Comparison of ENCODE assay signal across 8 mouse cellular contexts in the genomic region with DNA sequence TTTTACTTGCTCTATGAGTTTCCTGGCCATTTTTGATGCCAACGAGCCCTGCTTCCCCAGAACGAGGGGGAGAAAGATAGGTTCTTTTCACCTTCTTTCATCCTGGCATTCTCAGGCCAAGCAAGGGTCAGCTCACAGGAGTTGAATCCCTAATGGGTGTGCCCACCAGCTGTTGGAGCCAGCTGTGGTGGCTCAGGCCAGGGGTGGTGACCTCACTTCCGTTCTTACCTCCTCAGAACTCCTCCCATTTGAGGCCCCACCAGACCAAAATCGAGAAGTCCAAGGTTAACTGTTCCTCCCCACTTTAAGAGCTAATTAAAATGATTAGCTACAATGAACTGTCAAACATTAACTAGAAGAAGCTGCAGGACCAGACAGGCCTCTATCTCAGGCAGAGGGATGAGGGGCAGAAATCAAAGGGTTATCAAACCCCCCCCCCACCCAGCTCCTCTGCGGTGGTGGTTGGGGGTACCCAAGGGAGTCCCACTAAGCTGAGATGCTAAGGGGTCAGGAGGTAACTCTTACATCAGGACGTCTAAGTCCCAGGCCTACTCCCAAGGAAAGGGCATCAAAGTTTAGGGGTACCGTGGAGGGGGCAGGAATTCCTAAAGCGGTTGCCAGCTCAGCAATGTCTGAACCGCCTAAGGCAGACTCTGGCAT. TPM values are rescaled to one million over a fixed set of nuclear protein-coding genes. Genes with fewer than 3 reads are reported as not detected.
A peak's percentile ranks its signal among the peaks of the same experiment; 100 is the strongest.
DNase-seq lines count a peak whose midpoint lies in the region; ATAC-seq and TF ChIP-seq lines count a peak whose summit lies in the region.

No protein-coding gene starts in this region.

- peak overlapping the region; percentile 52 for H3K4me3 ChIP-seq in kidney, postnatal 0 days (replicated peaks; ENCODE audit: low read depth, low read length)
- H3K4me3 ChIP-seq in midbrain, embryonic 11.5 days (ENCODE audit: low read depth, low read length), result no peak overlapping the region

- WGBS in kidney, postnatal 0 days, result 35% methylated on average over 9 of the region's 9 CpGs
- 36% methylated on average over 9 of the region's 9 CpGs for WGBS in midbrain, embryonic 11.5 days

- H3K9ac ChIP-seq in kidney, postnatal 0 days (ENCODE audit: low read depth, low read length), result peak overlapping the region; percentile 65; the same call in 1 of the 2 replicates
- H3K9ac ChIP-seq in midbrain, embryonic 11.5 days (ENCODE audit: low read length), result no peak overlapping the region

- H3K36me3 ChIP-seq in kidney, postnatal 0 days (ENCODE audit: insufficient read depth, low read length), result no peaks in the 10 kb centered on the region
- no peaks in the 10 kb centered on the region for H3K36me3 ChIP-seq in midbrain, embryonic 11.5 days (ENCODE audit: control insufficient read depth, insufficient read depth, low read length)

- no peak overlapping the region for H3K27ac ChIP-seq in kidney, postnatal 0 days
- H3K27ac ChIP-seq in midbrain, embryonic 11.5 days (ENCODE audit: low read depth, low read length), result no peak overlapping the region

- no peaks in the 10 kb centered on the region for H3K9me3 ChIP-seq in kidney, postnatal 0 days (replicated peaks; ENCODE audit: low read length)
- H3K9me3 ChIP-seq in midbrain, embryonic 11.5 days (ENCODE audit: control insufficient read depth, low read length), result no peaks in the 10 kb centered on the region

- peak overlapping the region; percentile 57 for H3K4me2 ChIP-seq in kidney, postnatal 0 days (ENCODE audit: low read length)
- H3K4me2 ChIP-seq in midbrain, embryonic 11.5 days, result no peak overlapping the region

- peak; percentile 44 to 45 for DNase-seq in spleen, postnatal 36 days (ENCODE audit: low spot score in 2 of 2)
- DNase-seq in spleen, postnatal 14 days (ENCODE audit: low spot score in 2 of 2), result no peak
- DNase-seq in kidney, postnatal 0 days (ENCODE audit: low spot score), result no peak
- DNase-seq in midbrain, embryonic 11.5 days (ENCODE audit: low spot score, missing footprints), result peak; percentile 88
- no peak for DNase-seq in left cerebral cortex, adult 9 months (ENCODE audit: low spot score in 2 of 2)
- no peak for DNase-seq in adrenal gland, adult 18-20 months (ENCODE audit: low spot score in 2 of 2)
- no peak for DNase-seq in adrenal gland, adult 8-10 months

- no peaks in the 10 kb centered on the region for H3K4me1 ChIP-seq in kidney, postnatal 0 days (replicated peaks; ENCODE audit: insufficient read depth, low read length)
- H3K4me1 ChIP-seq in midbrain, embryonic 11.5 days (ENCODE audit: control insufficient read depth, insufficient read depth, low read length), result peaks cover 3% of the 10 kb centered on the region; the same call in 1 of the 2 replicates

- TF ChIP-seq CTCF in kidney, postnatal 0 days (IDR thresholded peaks at IDR 0.05; ENCODE audit: low read depth), result no peak

- peak; percentile 53 for ATAC-seq in granulocyte monocyte progenitor cell, adult 5-6 weeks (replicated peaks; ENCODE audit: poor library complexity, severe bottlenecking)
- peak; percentile 15; the same call in 1 of the 2 replicates for ATAC-seq in kidney, postnatal 0 days (replicated peaks; ENCODE audit: low FRiP score, low read depth)
- no peak for ATAC-seq in midbrain, embryonic 11.5 days (ENCODE audit: low FRiP score)

- H3K27me3 ChIP-seq in kidney, postnatal 0 days (ENCODE audit: insufficient read depth, low read length), result no peaks in the 10 kb centered on the region
- peaks cover 35% of the 10 kb centered on the region for H3K27me3 ChIP-seq in midbrain, embryonic 11.5 days (ENCODE audit: control insufficient read depth, insufficient read depth, low read length)

RNA-seq across cellular contexts. Expression of a gene that starts 10.6 kb away (rescaled TPM):
- total RNA-seq in granulocyte monocyte progenitor cell, adult 5-6 weeks (2014; fragmentation: Nextera tagmentation), result 45.1 and 47.2 TPM in 2 replicates
- 12.7 and 13.8 TPM in 2 replicates for total RNA-seq in granulocyte monocyte progenitor cell, adult 5-6 weeks (2017)
- 2.2 and 2.4 TPM in 2 replicates for polyA plus RNA-seq in kidney, postnatal 0 days (2015; fragmentation: Nextera tagmentation; extraction: Ambion mirVana)
- 2.0 and 2.2 TPM in 2 replicates for polyA plus RNA-seq in midbrain, embryonic 11.5 days (2014; fragmentation: Nextera tagmentation; extraction: Ambion mirVana)
- total RNA-seq in adrenal gland, adult 18-20 months (2021), result 10 to 100 TPM in 1 of 2 experiments, 1 to 10 TPM in 1; 9.9 to 14.6 TPM
- 10 to 100 TPM; 11.1 to 18.4 (median 13.9) TPM for total RNA-seq in adrenal gland, adult 8-10 months (2022)

Comparison
In these comparisons a context has a peak if more than half of its experiments do, and no peak if none do; other contexts are left out.
1. DNase-seq: peak in spleen, postnatal 36 days (2 of 2) and midbrain, embryonic 11.5 days (single experiment); none in spleen, postnatal 14 days (0 of 2), kidney, postnatal 0 days (single experiment), left cerebral cortex, adult 9 months (0 of 2), adrenal gland, adult 18-20 months (0 of 2) and adrenal gland, adult 8-10 months (single experiment).